Mouse (Mus musculus): ENCODE measurements around the gene Frmd4a.

DNA sequence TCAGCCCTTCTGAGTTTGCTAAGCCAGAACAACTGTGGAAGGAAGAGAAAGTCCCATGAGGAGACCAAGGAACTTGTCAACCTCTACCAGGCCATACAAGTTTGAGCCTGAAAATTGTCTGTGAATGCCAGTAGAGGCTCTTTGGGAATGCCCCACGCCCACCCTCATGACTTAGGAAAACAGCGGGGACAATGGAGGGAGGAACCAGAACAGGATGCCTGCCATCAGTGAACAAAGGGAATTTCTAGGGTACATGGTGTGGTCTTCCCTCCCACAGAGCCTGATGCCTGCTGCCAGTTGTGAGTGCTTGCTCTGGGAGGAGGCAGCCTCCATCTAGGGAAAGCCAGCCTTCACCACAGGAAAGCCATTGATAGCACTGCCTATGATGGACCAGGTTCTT lies 557.6 kb downstream of the Frmd4a start:
- TF ChIP-seq CTCF (IDR thresholded peaks at IDR 0.05) (no peak), POLR2A (IDR thresholded peaks at IDR 0.05; ENCODE audit: insufficient read depth, low read depth, low read length) (no peak)
